Mouse (Mus musculus) embryonic facial prominence, embryonic 11.5 days (tissue): Measurements from ENCODE around the gene Parva. TPM values are rescaled to one million over a fixed set of nuclear protein-coding genes. Genes with fewer than 3 reads are reported as not detected.

Source experiments
- ATAC-seq: fragments of 200-750 bp; cut with Nextera tagmentation; replicated peaks from 2 replicates; pipeline ENCODE4 v1.8.0; 2017; ENCODE audit warnings: low read depth; ENCODE audit not compliant: insufficient number of reproducible peaks, low FRiP score, low TSS enrichment
- DNase-seq: peaks from one replicate; pipeline ENCODE4 v3.0.0-alpha.2; 2015; ENCODE audit warnings: low spot score
- H3K27ac ChIP-seq: fragments of 300-500 bp; sonication (generic); replicated peaks from 2 replicates; pipeline ENCODE4 v1.5.1; 2014; ENCODE audit warnings: mild to moderate bottlenecking, low read depth, low read length, control low read depth
- H3K27me3 ChIP-seq: fragments of 300-500 bp; sonication (generic); 2 replicates; pipeline ENCODE4 v1.6.1; 2014; ENCODE audit warnings: mild to moderate bottlenecking, low read length, moderate library complexity, mixed read lengths; ENCODE audit not compliant: control insufficient read depth, insufficient read depth
- H3K36me3 ChIP-seq: fragments of 300-500 bp; sonication (generic); replicated peaks from 2 replicates; pipeline ENCODE4 v1.6.1; 2014; ENCODE audit warnings: low read depth, mild to moderate bottlenecking, low read length, moderate library complexity, mixed read lengths; ENCODE audit not compliant: control insufficient read depth, insufficient read depth
- H3K4me1 ChIP-seq: fragments of 300-500 bp; sonication (generic); 2 replicates; pipeline ENCODE4 v1.6.1; 2014; ENCODE audit warnings: low read length, mixed read lengths; ENCODE audit not compliant: control insufficient read depth, insufficient read depth
- H3K4me2 ChIP-seq: fragments of 300-500 bp; sonication (generic); 2 replicates; pipeline ENCODE4 v1.6.1; 2014; ENCODE audit warnings: low read depth, mild to moderate bottlenecking, control low read depth, low read length, moderate library complexity
- H3K4me3 ChIP-seq: fragments of 300-500 bp; sonication (generic); 2 replicates; pipeline ENCODE4 v1.5.1; 2014; ENCODE audit warnings: low read depth, low read length, control low read depth
- H3K9ac ChIP-seq: fragments of 300-500 bp; sonication (generic); replicated peaks from 2 replicates; pipeline ENCODE4 v1.6.1; 2014; ENCODE audit warnings: mild to moderate bottlenecking, control low read depth, low read length
- H3K9me3 ChIP-seq: fragments of 300-500 bp; sonication (generic); replicated peaks from 2 replicates; pipeline ENCODE4 v1.6.1; 2016; ENCODE audit warnings: mild to moderate bottlenecking, low read length, inconsistent platforms, mixed read lengths; ENCODE audit not compliant: control insufficient read depth
- WGBS: fragments of 180-500 bp; shearing (Covaris S2); extraction: QIAGEN DNeasy Blood & Tissue Kit; methylation state at CpG from one replicate; pipeline ENCODE4 v1.1.7; 2014; 5-methylcytosine and 5-hydroxymethylcytosine counted together
- polyA plus RNA-seq: library from polyadenylated mRNA; unstranded; fragments of >200 nt; fragmentation: Nextera tagmentation; extraction: Ambion mirVana; gene quantifications from 2 replicates; pipeline ENCODE4 v1.2.1, GENCODE M21; 2014

Gene Parva
- polyA plus RNA-seq, 1 experiment from 2014 or later, result 77.2 TPM

- Histone ChIP-seq H3K4me3 (no peak overlapping the region), H3K9ac (no peak overlapping the region), H3K27ac (no peak overlapping the region), H3K9me3 (no peaks in the 10 kb centered on the region), H3K4me1 (no peaks in the 10 kb centered on the region), H3K4me2 (no peak overlapping the region), H3K27me3 (no peaks in the 10 kb centered on the region), H3K36me3 (no peaks in the 10 kb centered on the region)
- no peak for ATAC-seq
- 35% methylated on average over 4 of the region's 4 CpGs for WGBS
- DNase-seq, result peak; percentile 70
These were observed 200.2 kb downstream of the Parva start for GRCm38 (mm10) chr7:112627481-112627880.

- Histone ChIP-seq H3K36me3 (no peaks in the 10 kb centered on the region), H3K4me3 (no peak overlapping the region), H3K9ac (no peak overlapping the region), H3K27me3 (no peaks in the 10 kb centered on the region), H3K4me1 (no peaks in the 10 kb centered on the region), H3K9me3 (no peaks in the 10 kb centered on the region), H3K27ac (no peak overlapping the region), H3K4me2 (no peak overlapping the region)
- WGBS, result 90% methylated on average over 10 of the region's 10 CpGs
- DNase-seq (no peak), ATAC-seq (no peak)
These were observed 207.4 kb downstream of the Parva start for GRCm38 (mm10) chr7:112634505-112635213.

DNA sequence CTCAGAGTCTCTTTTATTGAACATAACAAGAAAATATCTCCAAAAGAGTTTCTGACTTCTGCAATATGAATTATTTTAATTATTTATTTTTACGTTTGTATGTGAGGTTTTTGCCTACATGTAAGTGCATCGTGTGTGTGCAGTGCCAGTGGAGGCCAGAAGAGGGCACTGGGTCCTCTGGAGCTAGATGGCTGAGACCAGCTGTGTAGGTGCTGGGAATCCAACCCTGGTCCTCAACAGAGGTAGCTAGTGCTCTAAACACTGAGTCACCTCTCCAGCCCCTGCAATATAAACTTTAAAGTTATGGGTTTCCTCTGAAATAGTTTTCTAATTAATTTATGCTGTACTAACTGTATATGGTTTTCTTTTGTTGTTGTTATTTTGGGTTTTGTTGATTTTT, 208.6 kb downstream of the Parva start:
- WGBS, result 93% methylated on average over 2 of the region's 2 CpGs
- H3K9me3 ChIP-seq, result no peaks in the 10 kb centered on the region
- H3K9ac ChIP-seq, result no peak overlapping the region
- no peak overlapping the region for H3K27ac ChIP-seq
- H3K36me3 ChIP-seq, result no peaks in the 10 kb centered on the region
- no peak overlapping the region for H3K4me2 ChIP-seq
- H3K4me3 ChIP-seq, result no peak overlapping the region
- DNase-seq, result no peak
- H3K4me1 ChIP-seq, result no peaks in the 10 kb centered on the region
- ATAC-seq, result no peak
- H3K27me3 ChIP-seq, result no peaks in the 10 kb centered on the region

Other genes with a start within 250 kb of the Parva start
- gene Mical2, start 201.6 kb upstream of the Parva start, polyA plus RNA-seq, result 2.3 and 2.5 TPM in 2 replicates